Mouse (Mus musculus) intestine, embryonic 16.5 days (tissue): ENCODE measurements at regions not wholly inside any gene's neighbourhood (a gene's known extent, or its start where the extent isn't known, plus 50 kb on each side); places are given as distances from the start of the nearest gene placed in this dataset.
A peak's percentile ranks its signal among the peaks of the same experiment; 100 is the strongest.

Experiments
- ATAC-seq: fragments of 200-750 bp; cut with Nextera tagmentation; 2 replicates; pipeline ENCODE4 v1.8.0; 2017; ENCODE audit warnings: moderate TSS enrichment, moderate library complexity
- H3K27ac ChIP-seq: fragments of 300-500 bp; sonication (generic); 2 replicates; pipeline ENCODE4 v1.5.1; 2014; ENCODE audit warnings: mild to moderate bottlenecking, low read length
- H3K27me3 ChIP-seq: fragments of 300-500 bp; sonication (generic); replicated peaks from 2 replicates; pipeline ENCODE4 v1.6.1; 2014; ENCODE audit warnings: low read length, control low read depth, mixed read lengths; ENCODE audit not compliant: control insufficient read depth, insufficient read depth
- H3K36me3 ChIP-seq: fragments of 300-500 bp; sonication (generic); 2 replicates; pipeline ENCODE4 v1.6.1; 2014; ENCODE audit warnings: low read length, control low read depth; ENCODE audit not compliant: control insufficient read depth, insufficient read depth
- H3K4me1 ChIP-seq: fragments of 300-500 bp; sonication (generic); 2 replicates; pipeline ENCODE4 v1.6.1; 2014; ENCODE audit warnings: low read length, control low read depth, mixed read lengths; ENCODE audit not compliant: control insufficient read depth, insufficient read depth
- H3K4me2 ChIP-seq: fragments of 300-500 bp; sonication (generic); 2 replicates; pipeline ENCODE4 v1.6.1; 2014; ENCODE audit warnings: low read depth, low read length, control low read depth
- H3K4me3 ChIP-seq: fragments of 300-500 bp; sonication (generic); 2 replicates; pipeline ENCODE4 v1.5.1; 2014; ENCODE audit warnings: mild to moderate bottlenecking, low read length
- H3K9ac ChIP-seq: fragments of 300-500 bp; sonication (generic); 2 replicates; pipeline ENCODE4 v1.6.1; 2014; ENCODE audit warnings: low read depth, low read length
- H3K9me3 ChIP-seq: fragments of 300-500 bp; sonication (generic); 2 replicates; pipeline ENCODE4 v1.6.1; 2016; ENCODE audit warnings: low read length, control low read depth; ENCODE audit not compliant: control insufficient read depth
- WGBS: fragments of 180-500 bp; shearing (Covaris S2); extraction: QIAGEN DNeasy Blood & Tissue Kit; methylation state at CpG from one replicate; pipeline ENCODE4 v1.1.7; 2014; 5-methylcytosine and 5-hydroxymethylcytosine counted together

- Histone ChIP-seq H3K4me1 (no peaks in the 10 kb centered on the region), H3K4me2 (no peak overlapping the region), H3K4me3 (no peak overlapping the region), H3K9me3 (no peaks in the 10 kb centered on the region), H3K36me3 (no peaks in the 10 kb centered on the region), H3K9ac (no peak overlapping the region), H3K27ac (no peak overlapping the region), H3K27me3 (no peaks in the 10 kb centered on the region)
- 89% methylated on average over 6 of the region's 6 CpGs for WGBS
- ATAC-seq: no peak
These were observed 157.6 kb upstream of the Adgrl2 start for GRCm38 (mm10) chr3:149147916-149148315.

- H3K4me2 ChIP-seq: no peak overlapping the region
- no peaks in the 10 kb centered on the region for H3K27me3 ChIP-seq
- no peaks in the 10 kb centered on the region for H3K9me3 ChIP-seq
- ATAC-seq: no peak
- no peak overlapping the region for H3K27ac ChIP-seq
- WGBS: 57% methylated on average over 9 of the region's 9 CpGs
- H3K36me3 ChIP-seq: no peaks in the 10 kb centered on the region
- H3K4me1 ChIP-seq: no peaks in the 10 kb centered on the region
- H3K4me3 ChIP-seq: no peak overlapping the region
- H3K9ac ChIP-seq: no peak overlapping the region
These were observed 156.3 kb upstream of the Adgrl2 start for GRCm38 (mm10) chr3:149146673-149147072.

- peak; percentile 79 for ATAC-seq
- WGBS: 76% methylated on average over 3 of the region's 3 CpGs
- Histone ChIP-seq H3K9ac (no peak overlapping the region), H3K9me3 (no peaks in the 10 kb centered on the region), H3K4me1 (no peaks in the 10 kb centered on the region), H3K27me3 (no peaks in the 10 kb centered on the region), H3K4me3 (no peak overlapping the region), H3K4me2 (no peak overlapping the region), H3K36me3 (no peaks in the 10 kb centered on the region), H3K27ac (no peak overlapping the region)
These were observed 150.1 kb upstream of the Adgrl2 start for GRCm38 (mm10) chr3:149140461-149140860.

GRCm38 (mm10) chr3:149134028-149134938 lies 143.9 kb upstream of the Adgrl2 start:
- no peak overlapping the region for H3K9ac ChIP-seq
- no peak for ATAC-seq
- no peak overlapping the region for H3K4me3 ChIP-seq
- H3K4me1 ChIP-seq: no peaks in the 10 kb centered on the region
- H3K27ac ChIP-seq: no peak overlapping the region
- WGBS: 83% methylated on average over 9 of the region's 9 CpGs
- no peaks in the 10 kb centered on the region for H3K36me3 ChIP-seq
- H3K9me3 ChIP-seq: no peaks in the 10 kb centered on the region
- no peak overlapping the region for H3K4me2 ChIP-seq
- H3K27me3 ChIP-seq: no peaks in the 10 kb centered on the region

- ATAC-seq: no peak
- 88% methylated on average over 5 of the region's 5 CpGs for WGBS
- Histone ChIP-seq H3K9ac (no peak overlapping the region), H3K27ac (no peak overlapping the region), H3K4me1 (peaks cover 5% of the 10 kb centered on the region), H3K9me3 (no peaks in the 10 kb centered on the region), H3K4me3 (no peak overlapping the region), H3K36me3 (no peaks in the 10 kb centered on the region), H3K4me2 (no peak overlapping the region), H3K27me3 (no peaks in the 10 kb centered on the region)
These were observed 128.5 kb upstream of the Adgrl2 start for GRCm38 (mm10) chr3:149118806-149119205.

GRCm38 (mm10) chr3:149117684-149118056 lies 127.3 kb upstream of the Adgrl2 start:
- Histone ChIP-seq H3K4me1 (peaks cover 5% of the 10 kb centered on the region), H3K9me3 (no peaks in the 10 kb centered on the region), H3K4me3 (no peak overlapping the region), H3K36me3 (no peaks in the 10 kb centered on the region), H3K4me2 (no peak overlapping the region), H3K27me3 (no peaks in the 10 kb centered on the region), H3K27ac (no peak overlapping the region), H3K9ac (no peak overlapping the region)
- no peak for ATAC-seq
- 76% methylated on average over 4 of the region's 4 CpGs for WGBS

GRCm38 (mm10) chr3:149117018-149117683 lies 126.8 kb upstream of the Adgrl2 start:
- peaks cover 5% of the 10 kb centered on the region for H3K4me1 ChIP-seq
- H3K9me3 ChIP-seq: no peaks in the 10 kb centered on the region
- WGBS: 47% methylated on average over 6 of the region's 6 CpGs
- no peaks in the 10 kb centered on the region for H3K27me3 ChIP-seq
- H3K36me3 ChIP-seq: no peaks in the 10 kb centered on the region
- peak; percentile 27; the same call in 1 of the 2 replicates for ATAC-seq
- no peak overlapping the region for H3K27ac ChIP-seq
- no peak overlapping the region for H3K4me2 ChIP-seq
- H3K4me3 ChIP-seq: no peak overlapping the region
- no peak overlapping the region for H3K9ac ChIP-seq

- H3K27me3 ChIP-seq: no peaks in the 10 kb centered on the region
- no peak overlapping the region for H3K4me2 ChIP-seq
- no peak overlapping the region for H3K4me3 ChIP-seq
- H3K4me1 ChIP-seq: peaks cover 5% of the 10 kb centered on the region
- H3K36me3 ChIP-seq: no peaks in the 10 kb centered on the region
- no peak overlapping the region for H3K9ac ChIP-seq
- H3K9me3 ChIP-seq: no peaks in the 10 kb centered on the region
- no peak overlapping the region for H3K27ac ChIP-seq
- 65% methylated on average over 11 of the region's 11 CpGs for WGBS
- ATAC-seq: no peak
These were observed 126.2 kb upstream of the Adgrl2 start for GRCm38 (mm10) chr3:149116604-149117003.

GRCm38 (mm10) chr3:149115901-149116300 lies 125.5 kb upstream of the Adgrl2 start:
- no peak overlapping the region for H3K4me3 ChIP-seq
- no peak overlapping the region for H3K27ac ChIP-seq
- H3K27me3 ChIP-seq: no peaks in the 10 kb centered on the region
- 59% methylated on average over 12 of the region's 12 CpGs for whole genome bisulfite sequencing
- ATAC-seq: no peak
- H3K4me2 ChIP-seq: no peak overlapping the region
- H3K9ac ChIP-seq: no peak overlapping the region
- H3K4me1 ChIP-seq: peaks cover 12% of the 10 kb centered on the region
- no peaks in the 10 kb centered on the region for H3K36me3 ChIP-seq
- H3K9me3 ChIP-seq: no peaks in the 10 kb centered on the region
